Mouse (Mus musculus): Measurements from ENCODE around the gene Trak1. TPM values are rescaled to one million over a fixed set of nuclear protein-coding genes. Genes with fewer than 3 reads are reported as not detected.

Gene Trak1
- polyA plus RNA-seq (2012; rRNA removed) = 35.9 and 51.4 TPM in 2 replicates

DNA sequence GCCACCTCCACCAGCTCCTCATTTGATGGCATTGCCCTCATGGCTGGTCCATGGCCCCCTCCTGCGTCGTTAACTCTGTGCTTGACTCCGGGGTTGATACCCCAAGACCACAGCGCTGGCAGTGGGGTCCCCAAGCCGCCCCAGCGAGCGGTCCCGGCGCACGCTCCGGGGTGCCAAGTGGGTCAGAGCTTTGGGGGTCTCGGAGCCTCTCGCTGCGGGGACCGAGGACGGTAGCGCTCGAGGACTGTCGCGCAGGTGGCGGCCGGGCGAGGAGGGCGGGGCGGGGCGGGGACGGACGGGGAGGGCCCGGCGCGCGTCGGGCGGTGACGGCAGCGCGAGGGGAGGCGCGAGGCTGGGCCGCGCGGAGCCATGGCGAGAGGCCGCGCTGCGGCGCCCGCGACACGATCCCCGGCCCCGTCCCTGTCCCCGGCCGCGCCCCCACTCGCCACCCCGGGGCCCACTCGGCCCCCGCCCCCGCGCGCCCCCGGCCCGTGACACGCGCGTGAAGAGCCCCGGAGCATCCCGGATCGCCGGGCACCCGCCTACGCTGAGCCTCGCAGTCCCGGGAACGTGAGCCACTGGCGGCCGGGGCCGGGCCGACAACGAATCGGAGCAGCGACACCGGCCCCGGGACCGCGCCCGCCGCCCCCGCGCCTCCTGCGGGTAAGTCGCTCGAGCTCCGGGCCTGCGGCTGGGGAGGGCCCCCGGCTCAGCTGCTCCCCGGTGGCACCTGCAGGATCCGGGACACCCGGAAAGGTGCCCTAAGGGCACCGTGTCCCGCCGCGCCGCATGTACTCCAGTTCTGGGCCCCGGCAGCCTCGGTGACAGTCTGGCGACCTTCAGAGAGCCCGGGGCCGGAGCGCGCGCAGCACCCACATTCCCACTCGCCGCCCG is at the start of gene Trak1:
TSS of gene Trak1 (plus strand) at position 332 of the 894 bp plus-strand sequence.
- peak; percentile 76 for DNase-seq (ENCODE audit: low spot score)

DNA sequence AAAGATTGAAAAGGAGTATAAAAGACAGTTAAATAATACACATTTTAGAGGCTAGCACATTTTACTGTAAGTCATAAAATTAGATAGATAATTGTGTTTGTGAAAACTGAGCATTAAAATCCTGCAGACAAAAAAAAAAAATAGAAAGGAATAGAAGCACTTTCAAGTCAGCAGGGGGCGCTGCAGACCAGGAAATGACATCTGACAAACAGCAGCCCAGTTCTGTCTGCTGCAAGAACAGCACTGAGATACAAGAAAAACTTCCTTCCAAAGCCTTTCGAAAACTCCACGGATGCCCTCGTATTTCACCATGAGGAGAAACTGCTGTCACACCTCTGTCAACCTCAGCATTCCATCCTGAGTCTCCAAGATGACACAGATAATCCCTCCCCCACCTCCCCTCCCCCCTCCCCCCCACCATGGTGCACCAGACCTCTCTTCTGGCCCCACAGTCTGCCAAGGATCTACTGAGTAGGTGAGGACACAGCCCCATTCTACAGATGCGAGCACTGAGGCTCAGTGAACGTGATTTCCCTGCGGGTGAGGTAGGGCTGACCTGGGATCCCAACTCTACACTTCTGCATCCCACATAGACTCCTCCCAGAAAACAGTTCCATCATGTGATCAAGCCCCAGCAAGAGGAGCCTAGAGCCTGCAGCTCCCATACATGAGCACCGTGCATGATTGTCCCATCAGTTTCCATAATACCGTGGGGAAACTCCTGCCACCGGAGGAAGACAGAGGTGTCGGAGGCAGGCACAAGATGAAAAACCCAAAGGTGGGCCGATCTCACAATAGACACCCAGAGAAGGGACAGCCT is 49.1 kb upstream of the Trak1 start:
- peak; percentile 62 for DNase-seq (ENCODE audit: low spot score)

DNA sequence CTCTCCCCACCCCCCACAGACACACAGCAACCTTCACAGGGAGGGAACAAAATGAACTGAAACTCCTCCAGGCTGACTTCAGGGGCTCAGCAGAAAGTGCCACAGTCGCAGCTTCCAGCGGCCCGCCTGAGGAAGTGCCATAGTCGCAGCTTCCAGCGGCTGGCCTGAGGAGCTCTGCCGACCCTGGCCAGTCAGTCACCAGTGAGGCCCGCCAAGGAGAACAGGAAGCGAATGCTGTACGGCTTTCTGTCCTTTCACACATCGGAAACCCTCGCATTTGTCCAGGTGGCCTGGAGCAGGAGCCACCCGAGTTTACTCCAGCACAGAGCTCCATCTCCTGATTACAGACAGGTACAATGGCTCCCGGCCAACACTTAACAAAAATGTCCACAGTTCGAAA is 47.5 kb upstream of the Trak1 start:
- no peak for DNase-seq (ENCODE audit: low spot score)

DNA sequence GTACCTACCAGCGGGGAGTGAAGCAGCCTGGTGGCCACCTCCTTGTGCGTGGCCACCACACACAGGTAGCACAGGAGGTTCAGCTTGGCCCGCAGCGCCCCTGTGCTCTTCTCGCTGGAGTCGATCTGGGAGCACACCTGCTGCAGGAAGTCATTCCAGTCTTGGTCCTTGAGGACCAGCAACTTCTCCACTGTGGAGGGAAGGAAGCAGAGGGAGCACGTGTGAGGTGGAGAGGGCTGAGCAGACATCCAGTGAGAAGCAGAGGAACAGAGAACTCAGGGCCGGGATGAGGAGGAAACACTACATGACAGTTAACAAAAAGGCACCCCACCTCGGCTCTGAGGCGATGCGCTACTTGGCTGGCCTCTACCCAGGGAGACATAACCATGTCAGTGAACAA is 46.4 kb upstream of the Trak1 start:
- no peak for DNase-seq (ENCODE audit: low spot score)

DNA sequence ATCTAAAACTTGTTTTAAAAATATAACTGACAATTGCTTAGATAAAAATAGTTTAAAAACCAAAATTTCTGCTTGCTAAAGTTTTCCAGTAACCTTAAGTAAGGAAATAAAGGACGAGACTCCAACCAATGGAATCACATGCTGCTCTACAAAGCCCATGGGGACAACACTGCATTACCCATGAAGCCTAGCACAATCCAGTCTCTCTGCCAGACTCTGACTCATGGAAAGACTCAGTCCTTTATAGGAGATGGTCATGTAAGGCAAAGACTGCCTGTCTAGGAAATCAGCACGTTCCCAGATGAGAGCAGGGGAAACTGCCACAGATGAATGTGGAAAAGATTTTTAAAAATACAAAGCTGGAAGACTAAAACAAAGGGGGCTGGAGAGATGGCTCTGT is 43.3 kb upstream of the Trak1 start:
- DNase-seq (ENCODE audit: low spot score) = no peak

DNA sequence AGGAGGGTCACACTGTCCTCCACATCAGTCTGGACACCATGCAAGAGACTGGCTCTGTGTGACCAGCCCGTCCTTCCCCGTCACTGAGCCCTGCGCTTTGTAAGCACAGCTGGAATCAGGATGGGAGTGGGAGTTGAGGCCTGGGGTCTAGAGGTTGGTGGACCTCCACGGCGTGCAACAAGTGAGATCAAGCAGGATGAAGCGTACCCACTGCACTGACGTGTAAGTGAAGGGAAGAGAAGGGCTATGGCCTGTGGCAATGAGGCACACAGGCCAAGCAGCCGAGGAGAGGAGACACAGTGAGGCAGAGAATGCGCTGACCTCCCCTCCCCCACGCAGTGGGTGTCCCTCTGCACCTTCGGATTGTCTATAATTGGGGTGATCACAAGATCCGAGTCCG is 42.5 kb upstream of the Trak1 start:
- no peak for DNase-seq (ENCODE audit: low spot score)

DNA sequence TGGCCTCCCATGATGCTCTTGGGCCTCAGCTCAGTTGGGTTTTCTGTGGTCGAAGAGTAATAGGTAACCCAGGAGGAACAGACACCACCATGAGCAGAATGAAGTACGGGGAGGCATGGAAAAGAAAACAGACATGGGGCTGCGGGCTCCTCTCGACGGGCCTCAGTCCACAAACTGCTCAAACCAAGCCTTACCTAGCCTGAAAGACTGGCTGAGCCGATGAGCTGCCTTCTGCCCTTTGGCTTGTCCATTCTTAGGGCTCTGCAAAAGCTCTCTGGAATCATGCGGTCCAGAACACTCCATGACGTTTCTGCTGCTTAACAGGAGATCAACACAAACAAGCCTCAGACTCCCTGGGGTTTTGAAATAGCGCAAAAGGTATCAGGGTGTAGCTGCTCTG is 40.2 kb upstream of the Trak1 start:
- no peak for DNase-seq (ENCODE audit: low spot score)

DNA sequence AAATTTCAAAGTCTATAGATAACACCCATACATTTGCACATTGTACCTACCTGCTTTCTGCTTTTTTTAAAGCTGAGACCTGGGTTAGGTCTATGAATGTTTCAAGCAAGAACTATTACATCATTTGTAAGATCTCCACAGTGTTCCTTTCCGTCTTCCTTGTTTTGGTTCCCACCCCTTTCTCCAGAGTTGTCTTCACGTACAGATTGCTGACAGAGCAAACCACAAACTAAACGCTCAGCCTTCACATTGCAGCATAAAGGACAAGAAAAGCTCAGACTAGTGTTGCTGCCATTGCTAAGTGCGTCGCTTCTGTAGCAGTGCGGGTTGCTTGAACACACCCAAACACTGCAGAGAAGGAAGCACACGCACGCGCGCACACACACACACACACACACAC is 32.0 kb upstream of the Trak1 start:
- no peak for DNase-seq (ENCODE audit: low spot score)

DNA sequence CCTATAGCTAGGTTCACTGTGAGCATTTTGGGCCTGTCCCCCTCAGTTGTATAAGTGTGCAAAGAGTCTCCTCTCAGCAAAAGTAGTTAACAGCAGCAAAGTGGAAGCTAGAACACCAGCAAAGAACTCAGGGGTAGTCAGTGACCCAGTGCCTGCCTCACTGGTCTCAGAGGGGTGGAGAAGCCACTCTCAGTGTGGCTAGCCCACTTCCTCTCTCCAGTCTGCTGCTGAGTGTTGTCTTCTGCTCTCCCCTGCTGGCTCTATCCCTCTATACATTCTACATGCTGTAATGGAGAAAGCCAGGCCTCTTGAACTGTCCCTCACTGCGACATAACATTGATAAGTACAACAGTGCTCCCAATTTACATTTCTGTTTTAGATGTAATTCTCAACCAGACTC is 26.2 kb upstream of the Trak1 start:
- no peak for DNase-seq (ENCODE audit: low spot score)

DNA sequence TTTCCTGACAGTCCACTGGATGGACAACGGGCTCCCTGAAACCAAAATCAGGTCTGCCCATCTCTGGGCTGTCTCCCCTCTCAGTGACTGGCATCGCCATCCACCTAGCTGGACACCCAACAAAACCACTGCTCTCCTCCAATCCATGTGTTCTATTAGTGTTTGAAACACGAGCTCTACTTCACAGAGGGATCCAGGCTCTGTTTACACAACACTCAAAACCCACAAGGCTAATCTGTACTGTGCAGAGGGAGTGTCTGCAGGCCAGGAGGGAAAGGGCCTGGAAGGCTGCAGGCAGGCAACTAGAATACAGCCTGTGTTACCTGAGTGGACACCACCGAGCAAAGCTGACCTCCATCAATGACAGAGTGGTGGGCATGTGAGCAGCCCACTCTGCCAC is 25.7 kb upstream of the Trak1 start:
- DNase-seq (ENCODE audit: low spot score) = no peak

DNA sequence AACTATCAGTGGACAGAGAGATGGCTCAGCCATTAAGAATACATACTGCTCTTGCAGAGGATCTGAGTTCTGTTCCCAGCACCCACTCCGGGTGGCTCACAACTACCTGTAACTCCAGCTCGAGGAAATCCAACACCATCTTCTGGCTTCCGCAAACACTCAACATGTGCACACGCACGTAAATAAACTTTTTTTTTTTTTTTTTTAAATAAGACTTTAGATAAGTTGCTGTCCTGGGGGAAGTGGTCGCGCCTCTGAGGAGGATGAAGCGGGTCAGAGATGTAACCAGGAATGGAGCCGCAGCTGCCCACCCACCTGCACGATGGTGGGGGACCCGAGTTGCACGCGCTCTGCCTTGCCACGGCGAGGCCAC is 20.6 kb upstream of the Trak1 start:
- no peak for DNase-seq (ENCODE audit: low spot score)

DNA sequence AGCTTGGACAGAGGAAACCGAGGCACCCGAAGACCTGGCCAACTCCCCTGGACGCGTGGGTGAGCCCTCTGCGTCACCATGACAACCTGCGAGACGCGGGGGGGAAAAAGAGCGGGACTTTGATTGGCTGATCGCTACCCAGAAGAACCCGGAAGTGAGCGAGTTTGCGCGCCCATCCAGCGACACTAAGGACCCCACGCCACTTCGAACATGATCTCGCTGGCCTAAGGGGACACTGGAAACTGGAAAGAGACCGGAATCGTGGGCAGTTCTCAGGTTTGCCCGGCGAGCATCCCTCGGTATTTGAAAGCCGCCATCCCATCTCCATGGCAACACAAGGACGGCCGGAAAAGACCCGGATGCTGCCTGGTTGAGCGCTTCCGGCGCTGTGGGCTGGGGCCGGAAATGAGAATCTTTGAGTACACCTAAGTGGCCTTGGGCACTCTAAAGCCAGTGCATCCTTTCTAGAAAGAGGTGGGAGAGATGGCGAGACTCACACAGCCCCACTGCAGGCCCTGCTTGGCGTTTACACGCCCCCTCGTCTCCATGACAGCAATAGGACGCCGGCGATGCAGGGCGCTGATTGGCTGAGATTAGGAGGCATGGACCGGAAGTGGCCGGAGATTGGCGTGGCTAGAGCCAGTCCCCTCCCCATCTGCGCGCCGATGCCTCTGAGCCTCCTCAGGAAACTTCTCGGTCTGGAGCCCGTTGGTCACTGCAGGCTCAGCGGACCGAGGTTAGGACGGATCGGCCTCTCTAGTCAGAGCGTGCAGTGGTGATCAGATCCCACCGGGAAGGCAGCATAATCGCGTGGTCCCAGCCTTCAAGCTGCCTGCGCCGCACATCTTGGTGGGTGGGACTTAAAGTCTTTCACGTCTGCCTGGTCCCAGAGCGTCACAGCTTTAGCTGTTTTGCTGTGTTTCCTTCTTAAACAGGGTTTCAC is 19.9 kb upstream of the Trak1 start, which contains the start of gene Ulk4:
TSS of gene Ulk4 (minus strand) at position 80 of the 943 bp plus-strand sequence.
- DNase-seq (ENCODE audit: low spot score) = peak; percentile 86

DNA sequence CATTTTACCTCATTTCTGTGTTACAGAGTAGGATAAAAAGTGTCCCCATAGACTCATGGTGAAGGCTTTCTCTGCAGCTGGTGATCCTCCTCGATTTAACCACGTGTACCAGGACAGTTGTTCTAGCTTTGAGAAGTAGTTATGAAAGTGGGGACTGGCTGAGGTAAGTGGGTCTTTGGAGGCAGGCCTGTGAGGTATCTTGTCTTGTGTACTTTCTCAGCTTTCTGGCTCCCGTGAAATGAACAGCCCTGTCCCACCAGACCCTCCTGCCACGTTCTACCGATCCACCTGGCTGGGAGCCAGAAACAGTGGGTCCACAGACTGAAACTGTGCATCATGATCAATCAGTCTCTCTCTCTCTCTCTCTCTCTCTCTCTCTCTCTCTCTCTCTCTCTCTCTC is 18.1 kb upstream of the Trak1 start:
- no peak for DNase-seq (ENCODE audit: low spot score)

DNA sequence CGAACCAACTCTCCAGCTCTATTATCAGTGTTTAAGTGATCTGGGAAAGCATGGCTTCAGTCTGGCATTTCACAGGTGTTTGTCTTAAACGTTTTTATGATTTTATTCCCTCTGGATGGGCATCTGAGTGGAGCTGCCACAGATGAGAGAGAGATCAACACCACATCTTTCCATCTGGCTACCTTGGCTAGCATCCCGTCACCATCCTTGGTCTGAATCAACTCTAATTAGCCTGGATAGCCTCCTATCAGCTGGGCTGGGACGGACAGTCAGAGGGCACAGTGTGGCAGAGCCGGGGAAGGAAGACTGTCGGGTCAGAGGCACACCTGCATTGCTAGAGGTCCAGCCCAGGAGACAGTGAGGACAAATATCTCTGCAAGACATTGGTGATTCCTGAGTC is 15.4 kb upstream of the Trak1 start:
- DNase-seq (ENCODE audit: low spot score) = no peak

DNA sequence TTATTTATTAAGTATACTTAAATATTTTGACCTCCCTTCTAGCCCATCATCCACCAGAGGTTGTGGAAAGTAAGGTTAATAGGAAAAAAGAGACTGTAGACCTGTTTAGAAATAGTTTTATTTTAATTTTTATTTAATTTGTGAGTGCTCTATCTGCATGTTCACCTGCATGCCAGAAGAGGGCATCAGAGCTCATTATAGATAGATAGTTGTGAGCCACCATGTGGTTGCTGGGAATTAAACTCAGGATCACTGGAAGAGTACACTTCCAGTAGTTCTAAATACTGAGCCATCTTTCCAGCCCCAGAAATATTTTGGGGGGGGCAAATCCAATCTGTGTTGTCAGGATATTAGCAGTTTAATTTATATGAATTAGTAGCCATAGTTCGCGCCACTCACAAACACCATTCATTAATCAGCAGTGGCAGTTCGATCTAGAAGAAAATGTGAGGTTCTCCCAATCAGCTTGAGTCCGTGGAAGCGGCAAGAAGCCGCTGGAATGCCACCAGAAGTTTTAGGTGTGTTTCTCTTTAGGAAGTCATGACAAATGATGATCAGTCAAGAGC is 13.6 kb upstream of the Trak1 start:
- no peak for DNase-seq (ENCODE audit: low spot score)

DNA sequence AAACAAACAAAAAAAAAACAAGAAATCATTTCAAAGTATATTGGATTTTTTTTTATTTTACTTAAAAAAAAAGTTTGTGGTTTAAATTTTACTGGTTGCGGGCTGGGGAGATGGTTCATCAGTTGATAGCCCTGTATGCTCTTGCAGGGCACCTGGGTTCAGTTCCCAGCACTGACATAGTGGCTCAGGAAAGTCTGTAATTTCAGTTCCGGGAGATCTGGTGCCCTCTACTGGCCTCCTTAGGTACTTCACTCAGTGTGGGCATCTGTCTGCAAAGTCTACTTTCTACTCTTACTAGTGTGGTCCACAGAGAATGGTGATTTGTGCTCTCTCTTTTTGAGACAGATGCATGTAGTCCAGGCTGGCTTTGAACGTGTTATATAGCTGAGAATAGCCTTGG is 12.9 kb upstream of the Trak1 start:
- no peak for DNase-seq (ENCODE audit: low spot score)

DNA sequence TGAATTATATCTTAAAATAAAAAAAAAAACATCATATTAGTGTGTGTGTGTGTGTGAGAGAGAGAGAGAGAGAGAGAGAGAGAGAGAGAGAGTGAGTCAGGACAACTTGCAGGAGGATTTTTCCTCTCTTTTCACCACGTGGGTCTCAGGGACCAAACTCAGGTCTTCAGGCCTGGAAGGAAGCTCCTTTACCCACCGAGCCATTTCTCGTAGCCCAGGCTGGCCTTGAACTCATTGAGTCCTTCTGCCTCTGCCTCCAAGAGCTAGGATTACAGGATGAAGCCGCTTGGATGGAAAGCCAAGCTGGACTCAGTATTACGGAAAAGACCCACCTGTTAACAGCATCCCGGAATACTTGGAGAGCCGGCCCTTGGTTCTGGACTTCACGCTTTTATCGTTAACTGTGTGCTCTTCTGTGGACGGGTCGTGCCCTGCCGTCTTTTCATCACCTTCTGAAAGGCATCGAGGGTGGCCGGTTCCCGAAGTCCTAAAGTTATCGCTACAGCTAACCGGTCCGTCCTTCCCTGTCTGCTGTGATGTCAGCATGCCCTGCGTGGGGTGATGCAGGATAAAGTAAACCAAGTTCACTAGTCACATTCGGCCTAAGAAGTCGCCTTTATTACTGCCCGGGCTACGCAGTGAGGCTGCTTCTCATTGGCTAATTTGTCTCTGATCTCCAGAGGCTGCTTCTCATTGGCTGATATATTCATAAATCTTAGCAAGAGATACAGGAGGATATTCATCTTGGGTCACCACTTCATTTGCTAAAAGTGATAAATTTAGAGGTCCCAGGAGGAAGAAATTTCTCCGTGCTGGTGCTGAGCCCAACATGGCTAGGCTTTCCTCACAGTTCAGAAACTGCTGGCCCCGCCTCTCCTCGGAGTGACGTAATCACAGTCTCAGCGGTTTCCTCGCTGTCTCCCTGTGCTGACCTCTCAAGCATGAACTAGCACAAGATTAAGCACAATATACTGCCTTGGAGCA is 11.7 kb upstream of the Trak1 start:
- no peak for DNase-seq (ENCODE audit: low spot score)

DNA sequence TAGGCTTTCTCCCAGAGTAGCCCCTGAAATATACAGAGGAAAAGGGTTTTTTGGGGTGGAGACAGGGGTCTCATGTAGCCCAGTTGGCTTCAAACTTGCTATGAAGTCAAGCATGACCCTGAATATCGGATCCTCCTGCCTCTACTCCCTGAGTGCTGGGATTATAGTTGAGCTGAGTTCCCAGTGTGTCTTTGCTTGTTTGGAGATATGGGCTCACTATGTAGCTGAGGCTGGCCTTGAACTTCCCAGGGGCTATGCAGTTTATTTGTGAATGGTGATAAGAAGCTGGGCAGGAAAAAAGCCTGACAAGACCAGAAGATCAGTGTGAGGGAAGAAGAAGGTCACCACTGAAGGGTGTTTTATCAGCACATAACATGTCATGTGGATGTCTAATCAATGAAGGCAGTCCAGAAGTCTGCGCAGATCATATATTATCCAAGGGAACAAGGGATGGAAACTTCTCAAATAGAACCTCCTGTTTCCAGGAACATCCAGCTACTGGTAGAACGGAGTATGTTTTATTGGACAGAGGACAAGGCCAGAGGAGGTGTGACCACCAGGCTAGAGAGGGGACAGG is 10.9 kb upstream of the Trak1 start:
- no peak for DNase-seq (ENCODE audit: low spot score)

DNA sequence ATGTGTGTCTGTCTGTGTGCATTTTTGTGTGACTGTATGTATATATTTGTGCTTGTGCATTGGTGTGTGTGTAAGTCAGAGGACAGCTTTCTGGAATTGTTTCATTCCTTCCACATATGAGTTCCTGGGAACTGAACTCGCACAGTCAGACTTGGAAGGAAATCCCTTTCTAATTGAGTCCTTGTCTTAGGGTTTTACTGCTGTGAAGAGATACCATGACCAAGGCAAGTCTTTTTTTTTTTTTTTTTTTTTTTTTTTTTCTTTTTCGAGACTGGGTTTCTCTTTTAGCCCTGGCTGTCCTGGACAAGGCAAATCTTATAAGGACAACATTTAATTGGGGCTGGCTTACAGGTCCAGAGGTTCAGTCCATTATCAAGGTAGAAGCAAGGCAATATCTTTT is 6.0 kb upstream of the Trak1 start:
- DNase-seq (ENCODE audit: low spot score) = no peak

DNA sequence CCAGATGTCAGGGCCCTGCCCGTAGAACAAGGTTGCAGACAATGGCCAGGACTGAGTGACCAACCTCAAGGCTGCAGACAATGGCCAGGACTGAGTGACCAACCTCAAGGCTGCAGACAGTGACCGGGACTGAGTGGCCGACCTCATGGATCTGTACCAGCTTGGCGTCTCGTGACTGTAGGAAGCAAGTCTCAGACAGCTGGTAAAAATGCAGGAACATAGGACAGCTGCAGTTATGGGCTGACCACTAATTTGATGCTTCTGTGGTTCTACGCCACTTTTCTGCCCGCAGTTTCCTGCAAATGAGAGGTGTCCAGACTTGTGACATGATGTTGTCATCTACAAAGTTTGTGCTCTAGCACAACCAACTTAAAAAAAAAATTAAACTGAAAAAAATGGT is 4.1 kb upstream of the Trak1 start:
- DNase-seq (ENCODE audit: low spot score) = no peak

Data from urinary bladder, adult 2 months (tissue).